Mouse (Mus musculus) kidney, embryonic 15.5 days (tissue): ENCODE data around the gene Mvb12b. TPM values are rescaled to one million over a fixed set of nuclear protein-coding genes. Genes with fewer than 3 reads are reported as not detected.

Experiments used
- ATAC-seq: fragments of 200-750 bp; cut with Nextera tagmentation; replicated peaks from 2 replicates; pipeline ENCODE4 v1.8.0; 2017; ENCODE audit warnings: moderate TSS enrichment; ENCODE audit not compliant: low FRiP score
- H3K27ac ChIP-seq: fragments of 300-500 bp; sonication (generic); 2 replicates; pipeline ENCODE4 v1.5.1; 2015; ENCODE audit warnings: mild to moderate bottlenecking, inconsistent platforms
- H3K27me3 ChIP-seq: fragments of 300-500 bp; sonication (generic); 2 replicates; pipeline ENCODE4 v1.6.1; 2015; ENCODE audit warnings: inconsistent platforms
- H3K36me3 ChIP-seq: fragments of 300-500 bp; sonication (generic); 2 replicates; pipeline ENCODE4 v1.6.1; 2015; ENCODE audit warnings: inconsistent platforms
- H3K4me1 ChIP-seq: fragments of 300-500 bp; sonication (generic); 2 replicates; pipeline ENCODE4 v1.6.1; 2015; ENCODE audit warnings: inconsistent platforms
- H3K4me2 ChIP-seq: fragments of 300-500 bp; sonication (generic); 2 replicates; pipeline ENCODE4 v1.6.1; 2015; ENCODE audit warnings: moderate library complexity, mild to moderate bottlenecking, inconsistent platforms
- H3K4me3 ChIP-seq: fragments of 300-500 bp; sonication (generic); replicated peaks from 2 replicates; pipeline ENCODE4 v1.5.1; 2015; ENCODE audit warnings: mild to moderate bottlenecking, inconsistent platforms
- H3K9ac ChIP-seq: fragments of 300-500 bp; sonication (generic); 2 replicates; pipeline ENCODE4 v1.6.1; 2015; ENCODE audit warnings: mild to moderate bottlenecking, inconsistent platforms
- H3K9me3 ChIP-seq: fragments of 300-500 bp; sonication (generic); replicated peaks from 2 replicates; pipeline ENCODE4 v1.6.1; 2016; ENCODE audit warnings: inconsistent platforms
- WGBS: fragments of 180-500 bp; shearing (Covaris S2); methylation state at CpG from one replicate; pipeline ENCODE4 v1.1.7; 2015; ENCODE audit warnings: mixed read lengths; 5-methylcytosine and 5-hydroxymethylcytosine counted together
- polyA plus RNA-seq: library from polyadenylated mRNA; unstranded; fragments of >200 nt; fragmentation: Nextera tagmentation; extraction: Ambion mirVana; gene quantifications from 2 replicates; pipeline ENCODE4 v1.2.1, GENCODE M21; 2015

The Mvb12b gene
- polyA plus RNA-seq, 1 experiment from 2014 or later = 18.4 TPM

DNA sequence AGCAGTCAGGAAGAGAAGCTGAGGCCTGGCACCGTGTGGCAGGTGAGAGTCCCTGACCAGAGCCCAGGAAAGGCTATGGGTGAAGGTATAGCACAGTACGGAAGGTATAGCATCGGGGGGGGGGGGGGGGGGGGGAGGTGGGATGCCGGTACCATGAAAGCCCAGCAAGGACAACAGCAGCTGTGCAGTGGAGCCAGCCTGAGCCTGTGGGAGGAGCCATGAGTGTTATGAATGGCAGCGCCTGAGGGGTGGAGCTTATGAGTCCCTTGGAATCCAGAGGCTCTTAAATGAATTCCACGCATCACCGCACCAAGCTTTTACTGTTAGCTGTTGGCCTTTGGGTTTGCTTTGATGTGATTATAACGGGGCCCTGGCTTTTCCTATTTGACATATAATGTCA, 123.3 kb downstream of the Mvb12b start:
- peak; percentile 44 for ATAC-seq
- Histone ChIP-seq H3K4me2 (no peak overlapping the region), H3K9me3 (no peaks in the 10 kb centered on the region), H3K4me3 (no peak overlapping the region), H3K27me3 (no peaks in the 10 kb centered on the region), H3K9ac (no peak overlapping the region), H3K36me3 (peaks cover 12% of the 10 kb centered on the region; the same call in 1 of the 2 replicates), H3K4me1 (peaks cover 19% of the 10 kb centered on the region), H3K27ac (no peak overlapping the region)
- 57% methylated on average over 8 of the region's 8 CpGs for WGBS

GRCm38 (mm10) chr2:33762210-33762609, 125.5 kb downstream of the Mvb12b start:
- WGBS = 61% methylated on average over 6 of the region's 6 CpGs
- Histone ChIP-seq H3K9ac (no peak overlapping the region), H3K4me3 (no peak overlapping the region), H3K9me3 (no peaks in the 10 kb centered on the region), H3K4me2 (no peak overlapping the region), H3K4me1 (peaks cover 19% of the 10 kb centered on the region), H3K36me3 (peaks cover 12% of the 10 kb centered on the region; the same call in 1 of the 2 replicates), H3K27me3 (no peaks in the 10 kb centered on the region), H3K27ac (no peak overlapping the region)
- ATAC-seq = no peak

DNA sequence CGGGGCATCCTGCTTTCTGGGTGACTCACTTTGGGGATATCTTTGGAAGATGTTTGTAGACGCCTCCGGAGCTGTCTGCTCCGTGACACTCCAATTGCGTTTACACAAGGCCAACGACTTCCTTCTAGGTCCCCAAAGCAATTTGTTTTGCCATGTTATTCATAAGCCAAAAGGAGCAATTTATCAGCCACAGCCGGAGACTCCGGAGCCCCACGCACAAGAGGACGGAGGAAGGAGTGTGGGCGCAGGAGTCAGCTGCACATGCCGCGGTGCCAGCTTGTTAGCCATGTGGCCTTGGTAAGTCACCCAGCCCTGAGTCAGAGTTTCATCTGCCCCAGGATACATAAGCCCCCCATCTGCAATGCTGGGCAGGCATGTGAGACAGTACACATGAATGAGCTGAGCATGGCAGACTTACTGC, 127.2 kb downstream of the Mvb12b start:
- Histone ChIP-seq H3K27me3 (no peaks in the 10 kb centered on the region), H3K27ac (no peak overlapping the region), H3K4me1 (peaks cover 19% of the 10 kb centered on the region), H3K9ac (no peak overlapping the region), H3K9me3 (no peaks in the 10 kb centered on the region), H3K36me3 (peaks cover 8% of the 10 kb centered on the region; the same call in 1 of the 2 replicates), H3K4me3 (no peak overlapping the region), H3K4me2 (no peak overlapping the region)
- no peak for ATAC-seq
- 62% methylated on average over 13 of the region's 13 CpGs for WGBS

DNA sequence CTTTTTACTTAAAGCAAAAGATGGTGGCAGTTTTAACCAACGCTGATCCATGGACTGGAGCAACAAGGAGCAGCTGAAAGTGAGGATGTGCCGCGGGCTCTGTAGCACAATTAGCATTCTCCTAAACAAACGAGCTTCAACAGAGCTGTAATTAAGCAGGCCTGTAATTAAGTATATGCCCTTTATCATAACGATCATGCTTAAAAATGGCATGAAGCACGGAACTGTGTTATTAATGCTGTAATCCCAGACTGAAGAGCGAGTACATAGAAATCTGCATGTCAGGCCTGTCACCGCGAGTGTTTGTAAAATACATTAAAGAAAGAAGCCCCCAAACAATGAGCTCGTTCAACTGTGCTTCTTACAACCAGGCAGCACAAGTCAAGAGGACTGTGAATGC, 128.3 kb downstream of the Mvb12b start:
- no peak for ATAC-seq
- Histone ChIP-seq H3K27ac (no peak overlapping the region), H3K9ac (no peak overlapping the region), H3K4me2 (no peak overlapping the region), H3K4me3 (no peak overlapping the region), H3K9me3 (no peaks in the 10 kb centered on the region), H3K4me1 (peaks cover 30% of the 10 kb centered on the region), H3K27me3 (no peaks in the 10 kb centered on the region), H3K36me3 (peaks cover 5% of the 10 kb centered on the region; the same call in 1 of the 2 replicates)
- 75% methylated on average over 10 of the region's 10 CpGs for WGBS

- H3K27me3 ChIP-seq = no peaks in the 10 kb centered on the region
- WGBS = 54% methylated on average over 6 of the region's 6 CpGs
- peaks cover 37% of the 10 kb centered on the region for H3K4me1 ChIP-seq
- no peaks in the 10 kb centered on the region for H3K9me3 ChIP-seq
- H3K9ac ChIP-seq = no peak overlapping the region
- H3K4me3 ChIP-seq = no peak overlapping the region
- no peak overlapping the region for H3K4me2 ChIP-seq
- no peak; the same call in 1 of the 2 replicates for ATAC-seq
- peak overlapping the region; percentile 65 for H3K27ac ChIP-seq
- H3K36me3 ChIP-seq = peaks cover 13% of the 10 kb centered on the region; the same call in 1 of the 2 replicates
Observed at GRCm38 (mm10) chr2:33755633-33756020, 132.1 kb downstream of the Mvb12b start.

DNA sequence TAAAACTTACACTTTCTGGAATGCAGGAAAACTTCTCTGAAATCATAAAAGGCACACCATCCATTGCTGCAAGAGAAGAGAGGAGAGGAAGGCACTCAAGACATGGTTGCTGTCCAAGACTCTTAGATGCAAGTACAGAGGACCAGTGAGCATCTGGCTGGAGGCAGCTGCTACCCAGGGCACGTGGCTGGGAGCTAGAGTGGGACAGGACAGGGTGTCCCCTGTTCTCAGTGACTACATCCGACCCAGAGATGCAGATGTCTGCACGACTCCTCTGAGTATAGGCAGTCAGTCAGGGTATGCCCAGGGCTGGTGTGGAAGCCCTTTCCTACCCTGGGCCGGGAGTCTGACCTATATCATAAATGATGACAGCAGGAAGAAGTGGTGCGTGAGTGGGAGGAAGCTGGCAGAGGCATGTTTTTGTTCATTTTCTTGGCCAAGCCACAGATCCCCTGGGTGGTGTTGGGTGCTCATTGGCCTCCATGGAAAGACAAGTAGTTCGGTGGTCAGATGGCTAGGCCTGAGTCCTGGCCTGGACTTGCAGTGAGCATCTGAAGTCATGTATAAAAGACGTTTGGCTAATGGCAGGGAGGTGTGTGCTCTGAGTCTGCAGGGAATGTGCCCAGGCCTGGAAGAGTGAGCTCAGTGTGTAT, 132.6 kb downstream of the Mvb12b start:
- Histone ChIP-seq H3K4me3 (no peak overlapping the region), H3K9ac (no peak overlapping the region), H3K4me2 (no peak overlapping the region), H3K36me3 (peaks cover 18% of the 10 kb centered on the region), H3K27ac (peak overlapping the region; percentile 65), H3K9me3 (no peaks in the 10 kb centered on the region), H3K27me3 (no peaks in the 10 kb centered on the region), H3K4me1 (peaks cover 33% of the 10 kb centered on the region)
- WGBS = 60% methylated on average over 7 of the region's 7 CpGs
- no peak for ATAC-seq

DNA sequence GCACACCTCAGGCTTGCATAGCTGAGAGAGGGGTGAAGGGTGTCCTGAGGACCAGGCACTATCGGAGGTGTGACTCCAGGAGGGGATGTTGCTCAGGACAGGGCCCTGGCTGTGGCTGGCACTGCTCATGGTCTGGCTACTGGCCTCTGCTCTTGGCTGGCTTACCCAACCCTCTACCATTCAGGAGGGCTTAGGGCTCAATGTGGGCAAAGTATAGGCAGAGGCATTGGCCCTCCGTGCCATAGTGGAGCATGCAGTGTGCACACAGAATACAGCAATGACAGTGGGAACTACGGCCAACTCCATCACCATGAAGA, 133.5 kb downstream of the Mvb12b start:
- WGBS = 60% methylated on average over 3 of the region's 3 CpGs
- Histone ChIP-seq H3K9me3 (no peaks in the 10 kb centered on the region), H3K9ac (no peak overlapping the region), H3K4me3 (no peak overlapping the region), H3K27ac (peak overlapping the region; percentile 68), H3K4me1 (peaks cover 29% of the 10 kb centered on the region), H3K4me2 (no peak overlapping the region), H3K27me3 (no peaks in the 10 kb centered on the region), H3K36me3 (peaks cover 27% of the 10 kb centered on the region)
- peak; percentile 10; the same call in 1 of the 2 replicates for ATAC-seq

DNA sequence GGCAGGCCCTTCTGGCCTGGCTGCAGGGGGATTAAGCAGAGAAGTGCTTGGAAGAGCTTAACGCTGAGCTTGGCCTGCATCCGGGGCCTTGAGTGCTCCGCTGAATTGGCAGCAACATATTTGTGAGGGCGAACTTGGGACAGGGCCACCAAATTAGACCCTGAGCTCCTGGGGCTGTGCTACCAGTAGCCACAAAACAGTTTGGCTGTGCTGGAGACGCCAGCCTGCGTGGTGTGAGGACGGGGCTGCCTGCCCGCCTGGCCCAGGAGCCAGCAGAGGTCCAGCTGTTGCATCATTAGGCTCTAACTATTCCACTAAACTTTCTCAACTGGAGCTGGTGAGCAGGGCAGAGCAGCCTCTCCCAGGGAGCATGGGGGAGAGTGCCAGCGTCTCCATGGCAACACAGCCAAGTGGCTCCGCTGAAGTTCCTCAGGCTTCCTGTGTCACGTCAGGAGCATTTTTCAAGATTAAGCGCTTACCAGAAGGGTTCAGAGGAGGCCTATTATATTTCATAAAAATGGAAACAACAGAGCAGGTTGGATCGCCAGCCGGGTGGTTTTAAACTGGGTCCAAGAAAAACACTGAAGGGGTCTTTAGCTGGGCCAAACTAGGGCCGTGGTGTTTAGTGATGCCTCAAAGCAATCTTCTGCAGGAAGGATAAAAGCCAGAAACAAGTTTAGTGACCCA, 134.0 kb downstream of the Mvb12b start:
- Histone ChIP-seq H3K9ac (no peak overlapping the region), H3K4me3 (no peak overlapping the region), H3K27me3 (no peaks in the 10 kb centered on the region), H3K4me1 (peaks cover 29% of the 10 kb centered on the region), H3K9me3 (no peaks in the 10 kb centered on the region), H3K4me2 (0 out of 2 replicates have a peak overlapping the region, but pooled peaks have one; percentile 8), H3K36me3 (peaks cover 32% of the 10 kb centered on the region), H3K27ac (peak overlapping the region; percentile 71)
- ATAC-seq = peak; percentile 88
- 17% methylated on average over 15 of the region's 15 CpGs for WGBS

GRCm38 (mm10) chr2:33750611-33751010, 137.1 kb downstream of the Mvb12b start:
- Histone ChIP-seq H3K27me3 (no peaks in the 10 kb centered on the region), H3K4me2 (no peak overlapping the region), H3K36me3 (peaks cover 34% of the 10 kb centered on the region), H3K4me1 (peaks cover 34% of the 10 kb centered on the region), H3K4me3 (no peak overlapping the region), H3K9ac (no peak overlapping the region), H3K9me3 (no peaks in the 10 kb centered on the region), H3K27ac (no peak overlapping the region)
- 91% methylated on average over 7 of the region's 7 CpGs for WGBS
- ATAC-seq = no peak

DNA sequence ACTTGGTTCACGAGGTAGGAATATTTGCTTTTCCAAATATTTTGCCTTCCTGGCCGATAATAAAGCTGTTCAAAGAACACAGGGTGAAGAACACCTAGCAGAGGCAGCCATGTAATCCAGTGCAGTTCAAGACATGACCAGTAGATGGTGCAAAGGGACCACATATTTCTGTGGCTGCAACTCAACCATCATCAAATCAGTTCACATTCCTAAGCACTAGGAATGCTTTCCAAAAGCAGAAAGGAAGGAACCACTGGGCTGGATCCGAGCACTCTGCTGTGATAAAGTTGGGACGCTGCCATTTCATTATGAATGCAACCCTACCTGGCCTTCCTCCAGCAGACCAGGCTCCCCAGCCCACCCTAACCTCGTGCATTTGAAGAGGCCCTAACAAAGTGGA, 141.3 kb downstream of the Mvb12b start:
- Histone ChIP-seq H3K27me3 (no peaks in the 10 kb centered on the region), H3K4me2 (no peak overlapping the region), H3K4me3 (no peak overlapping the region), H3K4me1 (0 out of 2 replicates have a peak, but pooled peaks cover 5% of the 10 kb centered on the region), H3K27ac (no peak overlapping the region), H3K9me3 (no peaks in the 10 kb centered on the region), H3K36me3 (peaks cover 37% of the 10 kb centered on the region), H3K9ac (no peak overlapping the region)
- WGBS = 10% methylated on average over 5 of the region's 5 CpGs
- ATAC-seq = peak; percentile 60

GRCm38 (mm10) chr2:33745724-33746123, 142.0 kb downstream of the Mvb12b start:
- H3K4me2 ChIP-seq = no peak overlapping the region
- no peaks in the 10 kb centered on the region for H3K27me3 ChIP-seq
- H3K36me3 ChIP-seq = peaks cover 36% of the 10 kb centered on the region
- H3K27ac ChIP-seq = no peak overlapping the region
- no peak overlapping the region for H3K9ac ChIP-seq
- no peaks in the 10 kb centered on the region for H3K9me3 ChIP-seq
- H3K4me3 ChIP-seq = no peak overlapping the region
- no peak for ATAC-seq
- WGBS = 94% methylated on average over 5 of the region's 5 CpGs
- 0 out of 2 replicates have a peak, but pooled peaks cover 5% of the 10 kb centered on the region for H3K4me1 ChIP-seq

GRCm38 (mm10) chr2:33737128-33737527, 150.6 kb downstream of the Mvb12b start:
- H3K27ac ChIP-seq = no peak overlapping the region
- no peaks in the 10 kb centered on the region for H3K27me3 ChIP-seq
- H3K4me3 ChIP-seq = no peak overlapping the region
- H3K9ac ChIP-seq = no peak overlapping the region
- peaks cover 14% of the 10 kb centered on the region for H3K36me3 ChIP-seq
- 66% methylated on average over 3 of the region's 3 CpGs for WGBS
- no peaks in the 10 kb centered on the region for H3K4me1 ChIP-seq
- ATAC-seq = no peak
- H3K4me2 ChIP-seq = no peak overlapping the region
- H3K9me3 ChIP-seq = no peaks in the 10 kb centered on the region
